Mouse (Mus musculus) thymus, adult 2 months (tissue): ENCODE results near the gene Pkdcc.

ENCODE experiments used
- CTCF ChIP-seq: fragments of 200-500 bp; IDR thresholded peaks from 2 replicates; pipeline ENCODE4 v1.5.1; 2012; ENCODE audit warnings: mild to moderate bottlenecking, control low read depth, low read length, moderate library complexity, borderline replicate concordance; ENCODE audit not compliant: control insufficient read depth, poor library complexity, insufficient read depth; ENCODE audit errors: extremely low read depth
- POLR2A ChIP-seq: fragments of 200-500 bp; IDR thresholded peaks from 2 replicates; pipeline ENCODE4 v1.6.1; 2012; ENCODE audit warnings: mild to moderate bottlenecking, low read length, control low read depth, moderate library complexity; ENCODE audit not compliant: control insufficient read depth, poor library complexity, insufficient read depth; ENCODE audit errors: extremely low read depth

DNA sequence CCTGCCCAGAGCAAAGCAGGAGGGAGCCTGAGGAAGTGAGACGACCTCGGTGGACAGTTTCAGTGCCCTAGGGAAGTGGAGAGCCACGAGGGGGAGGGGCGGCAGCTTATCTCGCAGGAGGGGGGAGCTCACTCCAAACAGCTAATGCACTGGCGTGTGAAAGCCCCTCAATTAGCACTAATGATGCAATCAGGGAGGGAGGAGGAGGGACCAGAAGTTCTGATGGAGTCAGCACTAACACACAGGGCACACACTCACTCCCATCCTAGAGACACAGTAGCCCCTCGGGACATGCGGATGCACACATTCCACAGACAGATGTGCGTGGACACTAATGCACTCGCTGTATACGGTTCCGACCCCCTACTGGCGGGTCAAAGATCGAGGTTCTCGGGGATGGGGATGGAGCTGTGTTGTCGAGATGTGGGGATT is 915 bp upstream of the Pkdcc start:
- TF ChIP-seq CTCF (no peak), POLR2A (no peak)
